Mouse (Mus musculus) kidney, postnatal 25 days (tissue): ENCODE data around the gene Fgf14.
"Not testable (repeated sequence)": the region's sequence is repeated elsewhere in the genome, so short reads cannot be mapped to it uniquely, and the experiment has no call there.

Experiments used
- DNase-seq, 2 experiments: peaks; one replicate each; pipeline ENCODE4 v3.0.0; 2021; ENCODE audit warnings: mixed read lengths in 2 of 2

The Fgf14 gene

GRCm38 (mm10) chr14:124474066-124474667 is 202.8 kb downstream of the Fgf14 start:
- DNase-seq, result no peak

- DNase-seq, result no peak
Observed at GRCm38 (mm10) chr14:124470909-124471308, 206.0 kb downstream of the Fgf14 start.

- no peak for DNase-seq
Observed at GRCm38 (mm10) chr14:124455120-124455519, 221.8 kb downstream of the Fgf14 start.

DNA sequence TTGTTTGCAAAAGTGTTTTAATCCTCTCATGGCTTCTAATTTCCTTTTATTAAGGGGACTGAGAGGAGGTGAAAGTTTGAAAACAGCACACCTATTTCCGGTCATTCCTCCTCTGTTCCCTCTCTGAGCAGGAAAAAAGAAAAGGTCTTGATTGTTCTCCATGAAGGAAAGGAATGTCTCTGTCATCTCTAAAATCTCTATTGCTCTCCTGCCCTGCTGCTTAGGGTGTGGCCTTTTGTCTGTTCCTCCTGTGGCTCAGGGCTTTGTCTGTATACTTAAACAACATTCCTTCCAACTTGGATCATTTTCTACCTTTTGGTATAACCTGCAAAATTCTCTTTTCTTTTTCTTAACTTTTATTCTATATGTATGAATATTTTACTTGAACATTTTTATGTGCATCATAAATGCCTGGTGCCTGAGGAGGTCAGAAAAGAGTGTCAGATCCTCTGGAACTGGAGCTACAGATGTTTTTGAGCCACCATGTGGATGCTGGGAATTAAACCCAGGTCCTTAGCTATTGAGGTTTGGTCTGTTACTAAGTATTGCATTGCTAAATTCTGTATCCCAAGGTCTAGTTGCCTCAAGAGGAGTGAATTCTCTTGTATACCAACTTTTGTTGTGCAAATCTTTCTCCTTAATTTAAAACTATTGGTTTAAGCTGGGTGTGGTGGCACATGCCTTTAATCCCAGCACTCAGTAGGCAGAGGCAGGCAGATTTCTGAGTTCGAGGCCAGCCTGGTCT is 230.7 kb downstream of the Fgf14 start:
- no peak for DNase-seq

DNA sequence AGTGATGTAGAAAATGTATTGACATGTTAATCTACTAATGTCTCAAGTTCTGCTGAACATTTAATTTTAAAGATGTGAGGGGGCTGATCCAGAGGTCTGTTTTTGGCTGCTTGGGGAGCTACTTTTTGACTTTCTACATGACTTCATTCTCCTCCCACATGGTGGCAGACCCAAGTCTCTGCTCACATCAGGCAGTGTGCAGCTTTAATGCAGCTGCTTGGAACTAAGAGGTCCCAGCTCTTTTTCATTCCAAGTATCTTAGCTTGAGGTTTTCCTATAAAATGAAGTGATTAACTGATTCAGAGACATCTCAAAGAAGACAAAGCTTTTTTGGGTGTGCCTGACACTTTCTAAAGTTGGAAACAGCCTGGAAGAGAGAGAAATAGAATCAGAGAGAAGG is 232.1 kb downstream of the Fgf14 start:
- no peak for DNase-seq

- DNase-seq, result not testable (repeated sequence)
Observed at GRCm38 (mm10) chr14:124439298-124439697, 237.6 kb downstream of the Fgf14 start.

DNA sequence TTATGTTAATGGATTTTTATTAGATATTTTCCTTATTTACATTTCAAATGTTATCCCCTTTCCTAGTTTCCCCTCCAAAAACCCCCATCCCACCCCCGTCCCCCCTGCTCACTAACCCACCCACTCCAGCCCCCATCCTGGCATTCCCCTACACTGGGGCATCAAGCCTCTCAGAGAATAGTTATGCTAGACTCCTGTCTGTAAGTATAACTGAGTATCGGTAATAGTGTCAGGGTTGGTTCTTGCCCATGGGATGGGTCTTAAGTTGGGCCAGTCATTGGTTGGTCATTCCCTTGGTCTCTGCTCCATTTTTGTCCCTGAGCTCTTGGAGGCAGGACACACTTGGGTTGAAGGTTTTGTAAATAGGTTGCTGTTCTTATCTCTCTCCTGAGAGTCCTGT is 265.0 kb downstream of the Fgf14 start:
- DNase-seq, result no peak

DNA sequence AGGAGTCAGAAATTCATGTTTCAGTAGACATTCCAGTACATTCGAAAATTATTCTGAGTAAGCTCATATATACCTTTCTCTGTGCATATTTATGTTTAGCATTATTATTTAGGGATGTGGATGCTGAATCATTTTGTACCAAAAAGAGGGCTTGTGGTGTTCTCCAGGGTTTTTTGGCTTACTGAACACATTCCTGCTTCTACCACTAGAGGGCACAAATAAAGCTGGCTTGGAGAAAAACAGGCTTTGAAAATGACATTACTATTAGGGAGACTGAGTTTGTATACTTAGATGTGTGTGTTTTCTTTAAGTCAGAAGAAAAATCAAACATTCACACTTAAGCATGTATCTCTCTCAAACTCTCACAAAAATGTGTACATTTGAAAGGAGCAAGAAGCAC is 266.0 kb downstream of the Fgf14 start:
- no peak for DNase-seq

GRCm38 (mm10) chr14:124328391-124328790 is 348.5 kb downstream of the Fgf14 start:
- DNase-seq, result no peak

GRCm38 (mm10) chr14:124319017-124319718 is 357.8 kb downstream of the Fgf14 start:
- no peak for DNase-seq

- no peak for DNase-seq
Observed at GRCm38 (mm10) chr14:124315513-124315912, 361.4 kb downstream of the Fgf14 start.

GRCm38 (mm10) chr14:124287027-124287426 is 389.9 kb downstream of the Fgf14 start:
- no peak for DNase-seq

DNA sequence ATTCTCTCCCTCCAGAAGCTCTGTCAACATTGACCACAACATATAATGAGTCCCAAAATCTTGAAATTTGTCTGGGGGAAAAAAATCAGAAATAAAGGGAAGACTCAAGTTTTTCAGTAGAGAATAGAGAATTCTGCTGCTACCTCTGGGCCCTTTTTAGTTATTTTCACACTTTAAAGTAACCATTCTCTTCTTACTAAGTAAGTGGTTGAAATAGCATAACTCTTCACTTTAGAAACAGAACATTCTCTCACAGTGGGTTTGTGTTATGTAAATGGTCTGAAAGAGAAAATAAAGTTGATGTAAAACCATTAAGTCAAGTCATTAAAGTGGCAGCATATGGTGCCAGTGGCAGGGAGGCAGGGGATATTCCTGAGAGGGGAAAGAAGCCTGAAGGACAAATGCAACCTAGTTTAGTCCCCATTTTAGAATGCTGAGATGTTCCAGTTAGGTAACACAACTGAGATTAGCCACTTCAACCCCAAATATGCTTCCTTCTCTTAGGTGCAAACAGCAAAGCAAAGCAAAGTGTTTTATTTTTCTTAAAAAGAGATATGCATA is 398.5 kb downstream of the Fgf14 start:
- DNase-seq, result no peak

DNA sequence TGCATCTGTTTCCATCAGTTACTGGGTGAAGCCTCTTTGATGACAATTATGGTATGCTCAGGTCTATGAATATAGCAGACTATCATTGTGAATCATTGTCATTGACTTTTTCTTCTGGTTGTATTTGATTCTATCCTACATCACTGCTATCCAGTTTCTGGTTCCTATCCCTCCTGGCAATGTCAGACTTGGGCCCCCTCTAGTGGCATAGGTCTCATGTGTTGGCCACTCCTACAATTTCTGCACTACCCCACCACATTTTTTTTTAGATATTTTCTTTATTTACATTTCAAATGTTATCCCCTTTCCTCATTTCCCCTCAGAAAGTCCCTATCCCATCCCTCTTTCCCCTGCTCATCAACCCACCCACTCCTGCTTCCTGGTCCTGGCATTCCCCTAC is 409.9 kb downstream of the Fgf14 start:
- DNase-seq, result no peak

DNA sequence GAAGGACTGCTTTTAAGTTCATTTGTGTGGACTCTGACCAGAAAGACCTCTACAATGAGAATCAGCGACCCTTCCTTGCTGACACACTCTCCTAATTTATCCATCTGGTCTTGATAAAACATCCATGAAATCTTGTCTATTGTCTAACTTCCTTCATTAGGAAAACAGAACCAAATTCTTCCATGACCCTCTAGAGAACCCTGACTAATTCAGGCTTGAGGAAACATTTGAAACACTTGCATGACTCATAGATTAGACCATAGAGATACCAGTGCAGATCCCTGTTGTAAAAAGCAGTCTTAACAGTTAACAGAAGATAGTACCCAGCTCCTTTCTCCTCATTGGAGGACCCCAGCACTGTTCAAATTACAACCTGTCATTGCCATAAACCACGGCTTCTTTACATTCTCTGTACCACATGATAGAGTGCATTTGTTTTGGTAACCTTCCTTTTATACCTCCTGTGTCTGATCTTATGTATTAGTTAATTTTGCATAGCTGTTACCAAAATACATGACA is 412.3 kb downstream of the Fgf14 start:
- DNase-seq, result no peak

DNA sequence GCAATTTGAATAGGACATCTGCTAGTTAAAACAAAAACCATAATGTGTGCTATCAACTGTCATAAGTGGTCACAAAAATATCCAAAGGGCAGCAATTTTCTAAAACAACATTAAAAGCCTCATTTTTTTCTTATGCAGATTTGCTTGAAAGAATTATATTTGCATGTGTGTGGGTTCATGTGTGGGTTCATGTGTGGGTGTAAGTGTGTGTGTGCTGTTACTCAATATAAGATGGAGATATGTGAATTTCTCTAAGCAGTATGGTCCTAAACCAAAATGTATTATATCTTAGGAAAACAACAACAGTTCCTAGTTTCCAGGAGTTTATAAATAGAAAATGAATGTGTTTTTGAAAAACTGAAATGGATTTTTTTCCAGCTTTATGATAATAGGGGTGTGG is 413.7 kb downstream of the Fgf14 start:
- no peak for DNase-seq

DNA sequence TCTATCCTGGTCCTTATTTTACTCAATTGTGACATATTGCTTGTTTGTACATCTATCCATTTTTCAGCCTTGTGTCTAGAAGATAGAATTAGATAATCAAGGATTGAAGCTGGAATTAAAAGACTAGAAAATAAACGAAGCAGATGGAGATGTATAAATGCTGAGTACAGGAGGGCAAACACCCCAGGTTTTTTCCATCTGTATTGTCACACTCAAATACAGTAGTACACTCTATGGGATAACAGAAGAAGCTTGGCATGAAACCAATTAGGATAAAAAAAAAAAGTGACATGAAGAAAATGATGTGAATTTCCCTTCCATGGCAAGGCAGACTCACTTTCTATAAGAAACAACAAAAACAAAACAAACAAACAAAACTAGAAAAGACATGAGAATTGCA is 429.4 kb downstream of the Fgf14 start:
- no peak for DNase-seq

DNA sequence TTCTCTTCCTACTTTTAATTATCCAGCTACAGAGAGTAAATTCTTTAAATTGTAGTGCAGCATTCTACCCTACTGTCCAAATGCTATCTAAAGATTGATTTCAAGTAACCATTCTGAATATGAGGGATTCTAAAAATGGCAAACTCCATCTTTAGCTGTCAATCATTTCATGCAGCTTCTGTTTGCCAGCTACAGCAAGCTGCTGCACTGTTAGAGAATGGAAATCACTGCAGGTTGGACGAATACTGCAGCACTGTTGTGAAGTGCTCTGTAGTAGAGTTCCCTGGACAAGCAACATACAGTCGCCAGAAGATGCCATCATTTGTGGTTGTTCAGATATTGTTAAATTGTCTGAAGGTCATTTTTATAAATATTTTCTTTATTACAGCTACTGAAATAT is 453.5 kb downstream of the Fgf14 start:
- DNase-seq, result no peak

GRCm38 (mm10) chr14:124222447-124222846 is 454.5 kb downstream of the Fgf14 start:
- peak in 1 of 2 experiments; percentile 3 for DNase-seq

- no peak for DNase-seq
Observed at GRCm38 (mm10) chr14:124220979-124221378, 455.9 kb downstream of the Fgf14 start.

DNA sequence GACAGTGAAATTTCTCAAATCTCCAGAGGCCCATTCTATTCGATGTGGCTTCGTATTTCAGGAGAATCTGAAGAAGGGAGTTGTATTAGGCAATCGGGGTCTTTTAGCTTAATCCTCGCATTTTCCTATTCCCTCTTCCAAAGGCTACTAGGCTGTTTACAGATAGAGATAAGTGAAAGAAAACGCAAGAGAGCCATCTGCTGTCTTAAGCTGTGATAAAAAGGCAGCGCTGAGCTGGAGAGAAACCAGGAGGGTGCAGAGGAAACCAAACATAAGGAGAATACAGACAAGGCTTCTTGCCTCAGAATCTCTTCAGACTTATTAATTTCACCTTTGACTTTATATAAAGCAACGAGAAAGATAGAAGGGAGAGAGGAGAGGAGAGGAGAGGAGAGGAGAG is 481.1 kb downstream of the Fgf14 start:
- no peak for DNase-seq

- no peak for DNase-seq
Observed at GRCm38 (mm10) chr14:124195331-124195730, 481.6 kb downstream of the Fgf14 start.

GRCm38 (mm10) chr14:124192815-124193142 is 484.1 kb downstream of the Fgf14 start:
- DNase-seq, result no peak
